Mouse (Mus musculus) embryonic fibroblast, embryonic 13.5 days (primary cell): ENCODE measurements at regions not wholly inside any gene's neighbourhood (a gene's known extent, or its start where the extent isn't known, plus 50 kb on each side); places are given as distances from the start of the nearest gene placed in this dataset.

Experiments used
- H3K27ac ChIP-seq: 2 replicates; pipeline ENCODE4 v1.5.1; 2012; ENCODE audit warnings: low read length, control low read depth, inconsistent platforms; ENCODE audit not compliant: insufficient read depth
- H3K4me1 ChIP-seq: 2 replicates; pipeline ENCODE4 v1.6.1; 2011; ENCODE audit warnings: low read length; ENCODE audit not compliant: control insufficient read depth, insufficient read depth
- H3K4me3 ChIP-seq: 2 replicates; pipeline ENCODE4 v1.5.1; 2011; ENCODE audit warnings: mild to moderate bottlenecking, control low read depth, low read length; ENCODE audit not compliant: insufficient read depth
- CTCF ChIP-seq: IDR thresholded peaks from 2 replicates; pipeline ENCODE4 v1.5.1; 2011; ENCODE audit warnings: mild to moderate bottlenecking, control low read depth, low read length, moderate library complexity, borderline replicate concordance; ENCODE audit not compliant: insufficient read depth
- POLR2A ChIP-seq: IDR thresholded peaks from 2 replicates; pipeline ENCODE4 v1.6.1; 2011; ENCODE audit warnings: low read depth, mild to moderate bottlenecking, control low read depth, low read length, moderate library complexity

- no peak overlapping the region for H3K27ac ChIP-seq
- H3K4me1 ChIP-seq: peaks cover 2% of the 10 kb centered on the region; the same call in 1 of the 2 replicates
- no peak overlapping the region for H3K4me3 ChIP-seq
- TF ChIP-seq CTCF: no peak
- no peak for TF ChIP-seq POLR2A
These were observed 342.4 kb downstream of the Cdh11 start for GRCm38 (mm10) chr8:102443006-102443405.

GRCm38 (mm10) chr8:102421828-102422227 is 363.6 kb downstream of the Cdh11 start:
- Histone ChIP-seq H3K4me3 (no peak overlapping the region), H3K4me1 (no peaks in the 10 kb centered on the region), H3K27ac (no peak overlapping the region)
- TF ChIP-seq POLR2A (no peak), CTCF (no peak)

GRCm38 (mm10) chr8:102414931-102415330 is 370.5 kb downstream of the Cdh11 start:
- Histone ChIP-seq H3K27ac (no peak overlapping the region), H3K4me1 (no peaks in the 10 kb centered on the region), H3K4me3 (no peak overlapping the region)
- TF ChIP-seq CTCF (no peak), POLR2A (no peak)

GRCm38 (mm10) chr8:102413446-102413845 is 372.0 kb downstream of the Cdh11 start:
- Histone ChIP-seq H3K4me3 (no peak overlapping the region), H3K4me1 (no peaks in the 10 kb centered on the region), H3K27ac (no peak overlapping the region)
- TF ChIP-seq CTCF (no peak), POLR2A (no peak)

- H3K4me3 ChIP-seq: no peak overlapping the region
- H3K27ac ChIP-seq: no peak overlapping the region
- H3K4me1 ChIP-seq: no peaks in the 10 kb centered on the region
- no peak for TF ChIP-seq POLR2A
- TF ChIP-seq CTCF: no peak
These were observed 397.9 kb downstream of the Cdh11 start for GRCm38 (mm10) chr8:102387591-102387990.

- Histone ChIP-seq H3K4me3 (no peak overlapping the region), H3K27ac (no peak overlapping the region), H3K4me1 (no peaks in the 10 kb centered on the region)
- TF ChIP-seq POLR2A (no peak), CTCF (no peak)
These were observed 440.1 kb downstream of the Cdh11 start for GRCm38 (mm10) chr8:102345392-102345791.

GRCm38 (mm10) chr8:102332511-102332910 is 452.9 kb downstream of the Cdh11 start:
- no peak for TF ChIP-seq POLR2A
- no peak for TF ChIP-seq CTCF
- Histone ChIP-seq H3K4me1 (no peaks in the 10 kb centered on the region), H3K4me3 (no peak overlapping the region), H3K27ac (no peak overlapping the region)

- Histone ChIP-seq H3K27ac (no peak overlapping the region), H3K4me1 (no peaks in the 10 kb centered on the region), H3K4me3 (no peak overlapping the region)
- TF ChIP-seq POLR2A: no peak
- no peak for TF ChIP-seq CTCF
These were observed 454.3 kb downstream of the Cdh11 start for GRCm38 (mm10) chr8:102331151-102331550.

GRCm38 (mm10) chr8:102329955-102330354 is 455.5 kb downstream of the Cdh11 start:
- H3K4me1 ChIP-seq: no peaks in the 10 kb centered on the region
- TF ChIP-seq CTCF (no peak), POLR2A (no peak)
- H3K4me3 ChIP-seq: no peak overlapping the region
- no peak overlapping the region for H3K27ac ChIP-seq
